Mouse (Mus musculus) heart, embryonic 14.5 days (tissue): ENCODE results near the gene Ccdc71. TPM values are rescaled to one million over a fixed set of nuclear protein-coding genes. Genes with fewer than 3 reads are reported as not detected.
A peak's percentile ranks its signal among the peaks of the same experiment; 100 is the strongest.

Experiments used
- ATAC-seq: fragments of 200-750 bp; cut with Nextera tagmentation; 2 replicates; pipeline ENCODE4 v1.8.0; 2017; ENCODE audit warnings: low read depth, moderate TSS enrichment; ENCODE audit not compliant: insufficient number of reproducible peaks, insufficient read depth, low FRiP score
- H3K27ac ChIP-seq, 2 experiments: fragments of 200-500 bp in 1 of 2; fragments of 300-500 bp in 1 of 2; sonication (generic) in 1 of 2; replicated peaks in 1 of 2; 2 replicates each; pipeline ENCODE4 v1.5.1; 2012 to 2014; ENCODE audit warnings: low read depth in 2 of 2, low read length in 2 of 2, control low read depth in 1 of 2, mild to moderate bottlenecking in 1 of 2, mixed read lengths in 1 of 2; ENCODE audit not compliant: control insufficient read depth in 1 of 2, insufficient read depth in 1 of 2
- H3K27me3 ChIP-seq: fragments of 300-500 bp; sonication (generic); 2 replicates; pipeline ENCODE4 v1.6.1; 2014; ENCODE audit warnings: mild to moderate bottlenecking, low read length, control low read depth; ENCODE audit not compliant: control insufficient read depth, insufficient read depth
- H3K36me3 ChIP-seq: fragments of 300-500 bp; sonication (generic); 2 replicates; pipeline ENCODE4 v1.6.1; 2014; ENCODE audit warnings: mild to moderate bottlenecking, control low read depth, low read length, mixed read lengths; ENCODE audit not compliant: control insufficient read depth, insufficient read depth
- H3K4me1 ChIP-seq, 2 experiments: fragments of 200-500 bp in 1 of 2; fragments of 300-500 bp in 1 of 2; sonication (generic) in 1 of 2; 2 replicates each; pipeline ENCODE4 v1.6.1; 2012 to 2014; ENCODE audit warnings: low read length in 2 of 2, control low read depth in 1 of 2, mixed read lengths in 1 of 2; ENCODE audit not compliant: control insufficient read depth in 2 of 2, insufficient read depth in 2 of 2
- H3K4me2 ChIP-seq: fragments of 300-500 bp; sonication (generic); 2 replicates; pipeline ENCODE4 v1.6.1; 2014; ENCODE audit warnings: mild to moderate bottlenecking, low read length
- H3K4me3 ChIP-seq, 2 experiments: fragments of 200-500 bp in 1 of 2; fragments of 300-500 bp in 1 of 2; sonication (generic) in 1 of 2; 2 replicates each; pipeline ENCODE4 v1.5.1; 2012 to 2014; ENCODE audit warnings: low read length in 2 of 2, mild to moderate bottlenecking in 2 of 2, control low read depth in 1 of 2, low read depth in 1 of 2, moderate library complexity in 1 of 2; ENCODE audit not compliant: control insufficient read depth in 1 of 2, insufficient read depth in 1 of 2
- H3K9ac ChIP-seq: fragments of 300-500 bp; sonication (generic); 2 replicates; pipeline ENCODE4 v1.6.1; 2014; ENCODE audit warnings: mild to moderate bottlenecking, low read length
- H3K9me3 ChIP-seq: fragments of 300-500 bp; sonication (generic); 2 replicates; pipeline ENCODE4 v1.6.1; 2016; ENCODE audit warnings: low read length, control low read depth; ENCODE audit not compliant: control insufficient read depth
- WGBS: fragments of 180-500 bp; shearing (Covaris S2); extraction: QIAGEN DNeasy Blood & Tissue Kit; methylation state at CpG from one replicate; pipeline ENCODE4 v1.1.7; 2014; 5-methylcytosine and 5-hydroxymethylcytosine counted together
- polyA plus RNA-seq: library from polyadenylated mRNA; unstranded; fragments of >200 nt; fragmentation: Nextera tagmentation; extraction: Ambion mirVana; gene quantifications from 2 replicates; pipeline ENCODE4 v1.2.1, GENCODE M21; 2014

Gene Ccdc71
- polyA plus RNA-seq: 31.0 and 31.9 TPM in 2 replicates

DNA sequence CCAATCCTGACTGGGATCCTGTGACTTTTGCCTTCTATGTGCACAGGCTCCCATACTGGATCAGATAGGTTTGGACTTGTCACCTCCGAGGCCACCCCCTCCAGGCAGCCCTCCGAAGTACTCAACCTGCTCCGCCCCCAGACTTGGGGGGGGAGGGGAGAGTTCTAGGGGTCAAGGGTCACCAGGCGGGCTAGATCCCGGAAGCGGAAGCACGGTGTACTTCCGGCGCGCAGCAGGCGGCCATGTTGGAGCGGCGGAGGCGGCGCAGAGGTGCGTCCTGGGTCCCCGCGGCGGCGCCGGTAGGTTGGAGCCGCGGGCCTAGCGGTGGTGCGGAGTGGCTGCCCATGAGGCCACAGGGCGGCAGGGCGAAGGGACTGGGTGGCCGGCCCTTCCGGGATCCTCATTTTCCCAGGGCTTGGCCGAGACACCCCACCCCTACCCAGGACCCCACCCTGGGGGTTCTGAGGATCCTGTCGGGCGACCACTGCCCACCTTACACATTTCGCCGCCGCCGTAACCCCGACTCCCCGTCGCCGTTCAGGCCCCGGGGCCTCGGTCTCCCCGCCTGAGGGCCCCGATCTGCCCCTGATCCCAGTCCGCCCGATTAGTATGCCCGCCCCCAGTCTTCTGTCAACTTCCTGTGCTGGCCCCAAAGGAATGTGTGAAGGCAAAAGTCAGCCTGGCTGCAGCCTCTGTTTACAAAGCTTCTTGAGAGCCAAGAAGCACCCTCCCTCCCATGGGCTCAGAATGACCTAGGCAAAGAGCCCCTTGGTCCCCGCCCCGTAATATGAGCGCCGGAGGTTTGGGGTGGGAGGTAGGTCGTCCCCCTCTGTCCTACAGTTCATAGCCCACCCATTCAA lies at the start of gene Ccdc71:
TSS of gene Ccdc71 (plus strand) at position 209 of the 860 bp plus-strand sequence.
- Histone ChIP-seq H3K9me3 (no peaks in the 10 kb centered on the region), H3K27ac (peak within 1 kb of the TSS; percentile 69 to 90), H3K4me1 (peaks cover 11 to 16% of the 10 kb centered on the region in 2 experiments), H3K27me3 (no peaks in the 10 kb centered on the region), H3K4me2 (peak within 1 kb of the TSS; percentile 72), H3K9ac (peak within 1 kb of the TSS; percentile 93), H3K4me3 (peak within 1 kb of the TSS; percentile 62 to 84), H3K36me3 (peaks cover 30% of the 10 kb centered on the region)
- peak; percentile 74 for ATAC-seq
- WGBS: under 1% methylated on average over 49 of the region's 52 CpGs

DNA sequence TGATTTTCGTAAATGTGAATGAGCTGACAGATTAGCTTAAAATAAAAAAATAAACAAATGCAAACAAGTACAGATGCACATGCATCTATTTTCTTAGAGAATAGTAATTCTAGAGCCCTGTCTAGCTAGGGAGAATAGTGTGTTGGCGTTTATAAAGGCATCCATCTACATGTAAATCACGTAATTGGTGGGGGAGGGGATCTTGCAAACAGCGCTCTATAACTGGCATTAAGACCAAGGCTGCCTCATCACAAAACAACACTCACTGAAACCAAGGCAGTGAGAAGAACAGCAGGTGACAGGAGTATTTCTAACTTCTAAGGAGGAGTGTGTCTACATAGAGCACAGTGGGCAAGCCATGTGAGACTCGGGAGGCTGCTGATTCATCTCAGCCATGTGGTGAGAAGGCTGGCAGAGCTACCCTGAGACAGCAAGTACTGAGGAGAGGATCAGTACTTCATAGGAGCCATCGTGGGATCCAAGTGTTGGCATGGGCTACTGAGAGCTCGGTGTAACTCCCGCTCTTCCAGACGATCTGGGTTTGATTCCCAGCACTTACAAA lies 48.9 kb upstream of the Ccdc71 start:
- Histone ChIP-seq H3K4me3 (no peak overlapping the region), H3K27ac (no peak overlapping the region), H3K36me3 (no peaks in the 10 kb centered on the region), H3K27me3 (no peaks in the 10 kb centered on the region), H3K4me1 (peaks cover 0 to 2% of the 10 kb centered on the region in 2 experiments; a peak in 2 of 4 replicates), H3K9ac (no peak overlapping the region), H3K9me3 (no peaks in the 10 kb centered on the region), H3K4me2 (no peak overlapping the region)
- whole genome bisulfite sequencing: 78% methylated on average over 9 of the region's 9 CpGs
- no peak for ATAC-seq

DNA sequence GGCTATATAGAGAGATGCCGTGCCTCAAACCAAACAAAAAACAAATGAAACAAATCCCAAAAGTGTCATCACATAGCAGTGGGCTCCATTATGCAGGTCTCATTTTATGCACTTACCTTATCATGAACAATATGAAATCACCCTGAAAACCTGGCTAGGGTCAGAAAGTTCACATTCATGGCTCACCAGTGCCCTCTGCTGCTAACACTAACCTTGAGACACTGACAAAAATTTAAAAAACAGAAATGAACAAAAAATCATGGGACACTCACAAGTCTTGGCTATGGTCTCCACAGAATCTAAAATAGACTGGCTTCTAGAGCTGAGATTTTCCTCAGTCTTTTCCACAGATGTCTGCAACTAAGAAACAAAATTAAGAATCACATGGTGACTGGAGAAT lies 48.1 kb upstream of the Ccdc71 start:
- no peak for ATAC-seq
- H3K9me3 ChIP-seq: no peaks in the 10 kb centered on the region
- H3K27ac ChIP-seq: no peak overlapping the region
- no peaks in the 10 kb centered on the region for H3K36me3 ChIP-seq
- H3K27me3 ChIP-seq: no peaks in the 10 kb centered on the region
- H3K9ac ChIP-seq: no peak overlapping the region
- no peak overlapping the region for H3K4me2 ChIP-seq
- H3K4me1 ChIP-seq: peaks cover 0 to 2% of the 10 kb centered on the region in 2 experiments; a peak in 2 of 4 replicates
- H3K4me3 ChIP-seq: no peak overlapping the region
- 82% methylated on average over 1 of the region's 1 CpGs for WGBS

DNA sequence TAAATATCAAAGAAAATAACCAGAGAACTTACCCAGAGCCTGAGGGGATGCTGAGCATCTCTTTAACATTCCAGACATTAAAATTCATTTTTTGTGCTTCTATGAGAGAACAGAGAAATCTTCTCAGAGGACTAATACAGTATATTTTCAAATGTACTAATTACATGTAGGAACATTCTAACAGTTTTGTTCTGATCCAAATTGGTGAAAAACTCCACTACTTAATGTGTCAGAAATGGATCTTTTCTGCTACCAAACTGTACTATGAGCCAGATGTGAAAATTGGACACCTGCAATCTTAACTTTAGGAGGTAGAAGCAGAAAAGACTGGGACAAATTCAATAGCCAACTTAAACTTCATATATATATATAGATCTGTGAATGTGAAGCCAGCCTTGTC lies 31.9 kb upstream of the Ccdc71 start, which contains the start of gene Ccdc36:
TSS of gene Ccdc36 (minus strand) at position 101 of the 400 bp plus-strand sequence.
- Histone ChIP-seq H3K4me3 (no peak within 1 kb of the TSS), H3K4me2 (no peak within 1 kb of the TSS), H3K27ac (no peak within 1 kb of the TSS), H3K9me3 (no peaks in the 10 kb centered on the region), H3K27me3 (no peaks in the 10 kb centered on the region), H3K9ac (no peak within 1 kb of the TSS; the same call in 1 of the 2 replicates), H3K36me3 (no peaks in the 10 kb centered on the region), H3K4me1 (no peaks in the 10 kb centered on the region; a peak in 1 of 4 replicates)
- no peak for ATAC-seq

DNA sequence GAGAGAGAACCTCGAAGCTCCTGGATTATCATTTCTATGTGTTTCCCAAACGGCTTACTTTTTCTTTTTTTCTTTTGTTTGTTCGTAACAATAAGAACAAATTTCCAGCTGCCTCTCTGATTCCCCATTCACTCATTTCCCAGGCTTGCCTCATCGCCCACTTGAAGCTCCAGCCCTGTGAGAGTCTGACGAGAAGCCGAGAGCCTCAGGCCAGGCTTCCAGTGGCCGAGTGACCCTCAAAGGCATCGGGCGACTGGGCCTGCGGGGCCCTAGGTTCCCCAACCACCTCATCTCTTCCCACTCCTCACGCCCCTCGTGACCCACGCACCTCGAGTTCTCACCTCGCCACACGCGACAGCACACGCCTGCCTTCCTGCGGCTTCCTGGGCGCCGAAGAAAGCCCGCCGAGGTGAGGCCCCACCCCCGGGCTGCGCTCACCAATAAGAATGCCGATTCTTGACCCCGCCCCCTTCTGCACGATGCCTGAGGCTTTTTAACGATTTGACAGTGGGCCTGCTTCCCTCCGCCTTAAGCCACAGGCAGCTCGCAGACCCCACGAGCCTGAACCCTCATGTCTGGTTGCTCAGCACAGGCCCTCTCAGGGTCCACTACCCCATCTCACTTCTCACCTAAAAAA lies 28.8 kb upstream of the Ccdc71 start:
- peak overlapping the region; percentile 21 to 38 for H3K4me3 ChIP-seq
- H3K4me2 ChIP-seq: peak overlapping the region; percentile 63
- ATAC-seq: no peak
- H3K36me3 ChIP-seq: no peaks in the 10 kb centered on the region
- no peaks in the 10 kb centered on the region for H3K27me3 ChIP-seq
- no peaks in the 10 kb centered on the region; a peak in 1 of 4 replicates for H3K4me1 ChIP-seq
- H3K9me3 ChIP-seq: no peaks in the 10 kb centered on the region
- H3K27ac ChIP-seq: no peak overlapping the region
- H3K9ac ChIP-seq: peak overlapping the region; percentile 59; the same call in 1 of the 2 replicates
- WGBS: 32% methylated on average over 32 of the region's 32 CpGs

- Histone ChIP-seq H3K9ac (no peak within 1 kb of the TSS), H3K4me3 (no peak within 1 kb of the TSS), H3K36me3 (no peaks in the 10 kb centered on the region), H3K4me1 (peaks cover 3 to 14% of the 10 kb centered on the region in 2 experiments), H3K9me3 (no peaks in the 10 kb centered on the region), H3K4me2 (no peak within 1 kb of the TSS), H3K27ac (no peak within 1 kb of the TSS), H3K27me3 (no peaks in the 10 kb centered on the region)
- 67% methylated on average over 3 of the region's 3 CpGs for WGBS
- no peak for ATAC-seq
Observed at GRCm38 (mm10) chr9:108436182-108436581, 24.1 kb upstream of the Ccdc71 start, which contains the start of gene BC048562. Gene BC048562, plus strand, starts transcription at chr9:108436482.

DNA sequence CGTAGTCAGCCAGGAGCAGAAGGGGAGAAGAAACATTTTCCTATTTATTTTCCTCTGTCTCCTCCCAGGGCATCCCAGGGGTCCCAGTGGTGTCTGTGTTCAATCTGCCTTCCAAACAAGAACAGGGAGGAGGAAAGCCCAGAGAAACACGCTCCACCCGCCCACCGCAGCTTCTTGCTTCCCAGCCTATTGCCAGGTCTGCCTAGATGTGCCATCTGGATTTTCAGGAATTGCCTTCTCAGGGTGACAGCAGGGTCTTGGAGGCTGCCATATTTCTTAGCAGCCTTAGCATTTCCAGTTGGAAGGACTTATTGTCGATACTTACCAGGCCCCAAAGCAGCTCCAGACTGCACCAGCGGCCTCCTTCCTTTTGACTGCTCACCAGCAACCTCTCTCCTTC lies 21.2 kb upstream of the Ccdc71 start:
- H3K4me3 ChIP-seq: no peak overlapping the region
- H3K36me3 ChIP-seq: no peaks in the 10 kb centered on the region
- no peak overlapping the region for H3K9ac ChIP-seq
- WGBS: 82% methylated on average over 6 of the region's 6 CpGs
- H3K4me1 ChIP-seq: peaks cover 3 to 23% of the 10 kb centered on the region in 2 experiments
- no peak for ATAC-seq
- H3K9me3 ChIP-seq: no peaks in the 10 kb centered on the region
- no peak overlapping the region for H3K4me2 ChIP-seq
- no peak overlapping the region for H3K27ac ChIP-seq
- H3K27me3 ChIP-seq: no peaks in the 10 kb centered on the region
